Mouse (Mus musculus) brown adipose tissue, adult 24 weeks (tissue): Measurements from ENCODE around the gene Taf3. TPM values are rescaled to one million over a fixed set of nuclear protein-coding genes. Genes with fewer than 3 reads are reported as not detected.
A peak's percentile ranks its signal among the peaks of the same experiment; 100 is the strongest.

Experiments
- H3K27ac ChIP-seq: fragments of 200-500 bp; replicated peaks from 2 replicates; pipeline ENCODE4 v1.5.1; 2012; ENCODE audit warnings: low read depth, mild to moderate bottlenecking, low read length
- H3K4me1 ChIP-seq: fragments of 200-500 bp; 2 replicates; pipeline ENCODE4 v1.6.1; 2012; ENCODE audit warnings: low read length, mixed read lengths; ENCODE audit not compliant: control insufficient read depth, insufficient read depth, insufficient read length
- H3K4me3 ChIP-seq: fragments of 200-500 bp; 2 replicates; pipeline ENCODE4 v1.5.1; 2012; ENCODE audit warnings: low read depth, mild to moderate bottlenecking, low read length, moderate library complexity; ENCODE audit not compliant: insufficient read depth
- polyA plus RNA-seq: library from polyadenylated mRNA; stranded (reverse); fragments of >200 nt; gene quantifications from 2 replicates; pipeline ENCODE4 v1.2.4, GENCODE M21; 2012; ENCODE audit not compliant: missing spikeins, insufficient read depth, insufficient read length

Gene Taf3
- polyA plus RNA-seq, 1 experiment, result 6.9 TPM

GRCm38 (mm10) chr2:9882926-9883802 lies 165.2 kb downstream of the Taf3 start:
- no peaks in the 10 kb centered on the region for H3K4me1 ChIP-seq

GRCm38 (mm10) chr2:9882371-9882925 lies 165.9 kb downstream of the Taf3 start:
- Histone ChIP-seq H3K4me1 (peaks cover 4% of the 10 kb centered on the region; the same call in 1 of the 2 replicates), H3K27ac (no peak overlapping the region), H3K4me3 (peak overlapping the region; percentile 43)

More at GRCm38 (mm10) chr2:9882926-9883802, 165.2 kb downstream of the Taf3 start:
- no peak overlapping the region for H3K27ac ChIP-seq
- H3K4me3 ChIP-seq, result peak overlapping the region; percentile 43

DNA sequence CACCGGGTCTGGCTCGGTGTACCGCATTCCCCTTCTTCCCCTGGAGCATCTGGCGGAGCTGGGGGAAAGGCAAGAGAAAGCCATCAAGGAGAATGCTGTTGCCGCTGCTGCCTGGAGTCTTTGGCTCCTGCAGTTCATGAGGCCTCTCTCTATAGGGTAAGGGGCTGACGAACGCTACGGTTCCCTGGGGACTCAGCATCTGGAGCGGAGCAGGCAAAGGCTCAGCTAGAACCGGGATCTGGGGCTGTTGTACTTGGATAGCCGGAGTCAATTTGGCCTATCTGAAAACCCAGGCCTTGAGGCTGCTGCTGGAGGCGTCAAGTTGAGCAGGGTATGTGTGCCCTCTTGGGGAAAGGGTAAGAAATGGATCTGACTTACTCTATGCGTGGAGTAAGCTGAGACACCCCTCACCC lies 166.8 kb downstream of the Taf3 start:
- H3K27ac ChIP-seq, result no peak overlapping the region
- H3K4me1 ChIP-seq, result peaks cover 4% of the 10 kb centered on the region; the same call in 1 of the 2 replicates
- H3K4me3 ChIP-seq, result no peak overlapping the region

GRCm38 (mm10) chr2:9881051-9881591 lies 167.3 kb downstream of the Taf3 start, which contains the start of gene 4930412O13Rik:
Gene 4930412O13Rik, plus strand, starts transcription at chr2:9881252.
- H3K4me1 ChIP-seq, result peaks cover 4% of the 10 kb centered on the region; the same call in 1 of the 2 replicates
- no peak within 1 kb of the TSS; the same call in 1 of the 2 replicates for H3K4me3 ChIP-seq
- H3K27ac ChIP-seq, result no peak within 1 kb of the TSS

GRCm38 (mm10) chr2:9880271-9880670 lies 168.1 kb downstream of the Taf3 start:
- Histone ChIP-seq H3K4me3 (no peak overlapping the region), H3K4me1 (peaks cover 4% of the 10 kb centered on the region; the same call in 1 of the 2 replicates), H3K27ac (no peak overlapping the region)

DNA sequence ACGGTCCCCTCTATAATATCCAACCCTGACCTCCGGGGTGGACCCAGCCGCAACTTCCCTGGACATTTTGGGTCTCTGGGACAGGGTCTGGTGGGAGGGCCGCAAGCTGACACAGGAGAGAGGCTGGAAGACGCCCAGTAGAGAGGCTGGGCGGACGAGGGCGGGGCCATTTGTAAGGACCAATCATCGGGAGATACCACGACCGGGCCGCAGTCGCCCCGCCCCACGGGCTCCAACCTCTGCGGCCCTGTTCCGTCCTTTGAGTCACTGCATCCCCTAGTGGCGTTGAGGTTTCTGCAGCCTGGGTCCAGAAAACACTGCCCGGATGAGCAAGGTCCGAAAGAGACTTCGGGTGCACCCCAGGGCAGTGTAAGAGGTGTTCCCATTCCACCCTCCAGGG lies 168.9 kb downstream of the Taf3 start:
- peaks cover 4% of the 10 kb centered on the region; the same call in 1 of the 2 replicates for H3K4me1 ChIP-seq
- peak overlapping the region; percentile 74 for H3K4me3 ChIP-seq
- no peak overlapping the region for H3K27ac ChIP-seq

GRCm38 (mm10) chr2:9879092-9879491 lies 169.3 kb downstream of the Taf3 start:
- no peak overlapping the region for H3K27ac ChIP-seq
- peaks cover 4% of the 10 kb centered on the region; the same call in 1 of the 2 replicates for H3K4me1 ChIP-seq
- peak overlapping the region; percentile 74 for H3K4me3 ChIP-seq

DNA sequence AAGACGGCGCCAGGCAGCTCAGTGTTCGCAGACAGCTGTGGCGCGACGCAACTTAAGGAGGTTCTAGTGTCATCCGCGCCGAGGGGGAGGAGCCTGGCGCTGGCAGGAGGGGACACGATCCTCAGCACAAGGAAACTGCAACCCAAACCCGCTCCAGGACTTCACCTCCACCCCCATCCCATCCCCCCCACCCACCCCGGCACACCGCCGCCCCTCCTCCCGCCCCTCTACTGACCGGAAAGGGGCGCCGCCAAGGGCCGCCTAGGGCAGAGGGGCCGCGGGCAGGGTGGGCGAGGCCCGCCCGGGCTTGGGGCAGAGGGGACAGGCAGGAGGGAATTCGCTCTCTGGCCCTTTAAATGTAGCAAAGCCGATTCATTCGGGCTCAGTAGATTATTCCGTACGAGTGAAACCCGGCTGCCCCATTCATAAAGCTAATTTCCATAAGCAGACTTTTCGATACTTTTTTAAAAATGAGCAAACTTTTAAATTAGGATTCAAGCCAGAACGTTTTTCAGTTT lies 169.8 kb downstream of the Taf3 start:
- Histone ChIP-seq H3K27ac (no peak overlapping the region), H3K4me1 (peaks cover 4% of the 10 kb centered on the region; the same call in 1 of the 2 replicates)

DNA sequence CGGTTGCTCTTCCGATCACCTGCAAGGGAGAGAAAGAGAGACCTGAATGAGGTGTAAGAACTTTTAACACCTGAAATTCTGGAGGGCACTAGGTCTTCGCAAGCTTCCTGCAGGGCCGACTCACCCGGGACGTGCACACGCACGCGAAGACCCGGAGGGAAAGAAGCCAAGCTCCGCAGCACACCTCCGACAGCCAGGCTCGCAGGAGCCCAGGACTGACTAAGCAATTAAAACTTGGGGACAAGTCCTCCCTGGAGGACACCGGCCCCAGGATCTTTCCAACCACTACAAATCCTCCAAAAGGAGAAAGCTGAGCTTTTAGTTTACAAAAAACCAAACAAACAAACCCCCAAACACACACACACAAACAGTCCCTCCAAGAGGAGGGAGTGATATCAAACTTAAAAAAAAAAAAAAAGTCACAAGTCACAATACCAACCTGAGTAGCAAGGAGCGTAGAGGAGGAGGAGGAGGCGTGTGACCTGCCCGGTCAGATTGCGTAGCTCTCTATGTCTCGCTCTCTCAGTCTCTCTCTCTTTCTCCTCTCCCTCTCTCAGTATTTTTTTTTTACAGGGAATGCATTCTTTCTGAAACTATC lies 170.3 kb downstream of the Taf3 start:
- Histone ChIP-seq H3K4me1 (peaks cover 4% of the 10 kb centered on the region; the same call in 1 of the 2 replicates), H3K4me3 (peak overlapping the region; percentile 74), H3K27ac (no peak overlapping the region)

More for the DNA sequence above, 169.8 kb downstream of the Taf3 start:
- H3K4me3 ChIP-seq, result peak overlapping the region; percentile 74

DNA sequence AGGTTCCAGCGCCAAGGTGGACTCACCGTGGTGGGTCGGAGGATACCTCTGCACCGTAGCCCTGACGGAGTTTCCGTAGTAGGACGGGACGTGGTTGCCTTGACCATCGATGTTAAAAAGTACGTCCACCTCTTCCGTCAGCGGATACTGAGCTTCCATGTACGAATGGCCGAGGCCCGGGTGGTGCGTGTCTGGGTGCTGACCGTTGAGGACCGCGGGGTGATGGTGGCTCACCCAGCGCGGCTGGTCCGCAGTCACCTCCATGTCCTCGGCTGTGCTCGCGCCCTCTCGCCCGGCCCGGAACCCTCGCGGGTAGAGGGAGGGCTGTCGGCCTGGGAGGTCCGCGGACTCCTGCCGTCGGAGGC lies 171.1 kb downstream of the Taf3 start:
- Histone ChIP-seq H3K4me3 (peak overlapping the region; percentile 74), H3K27ac (no peak overlapping the region)

GRCm38 (mm10) chr2:9876621-9877325 lies 171.6 kb downstream of the Taf3 start:
- Histone ChIP-seq H3K4me1 (peaks cover 4% of the 10 kb centered on the region; the same call in 1 of the 2 replicates), H3K27ac (no peak overlapping the region), H3K4me3 (peak overlapping the region; percentile 74)

More for the DNA sequence above, 171.1 kb downstream of the Taf3 start:
- H3K4me1 ChIP-seq, result peaks cover 4% of the 10 kb centered on the region; the same call in 1 of the 2 replicates

- no peak overlapping the region for H3K4me3 ChIP-seq
- H3K4me1 ChIP-seq, result peaks cover 4% of the 10 kb centered on the region; the same call in 1 of the 2 replicates
- no peak overlapping the region for H3K27ac ChIP-seq
Measured at GRCm38 (mm10) chr2:9875676-9876357, 172.6 kb downstream of the Taf3 start.

- H3K27ac ChIP-seq, result no peak overlapping the region
- H3K4me1 ChIP-seq, result peaks cover 4% of the 10 kb centered on the region; the same call in 1 of the 2 replicates
- H3K4me3 ChIP-seq, result no peak overlapping the region
Measured at GRCm38 (mm10) chr2:9875220-9875619, 173.2 kb downstream of the Taf3 start.
